Mouse (Mus musculus) midbrain, postnatal 0 days (tissue): ENCODE results near the gene Mmel1. TPM values are rescaled to one million over a fixed set of nuclear protein-coding genes. Genes with fewer than 3 reads are reported as not detected.

Experiments used
- ATAC-seq: fragments of 200-750 bp; cut with Nextera tagmentation; 2 replicates; pipeline ENCODE4 v1.8.0; 2017; ENCODE audit warnings: moderate number of reproducible peaks, mild to moderate bottlenecking, moderate TSS enrichment, moderate library complexity; ENCODE audit not compliant: low FRiP score
- DNase-seq: peaks from one replicate; pipeline ENCODE4 v3.0.0-alpha.2; 2015; ENCODE audit warnings: low spot score
- H3K27ac ChIP-seq: fragments of 300-500 bp; sonication (generic); 2 replicates; pipeline ENCODE4 v1.5.1; 2014; ENCODE audit warnings: low read depth, mild to moderate bottlenecking, low read length, mixed read lengths
- H3K27me3 ChIP-seq: fragments of 300-500 bp; sonication (generic); 2 replicates; pipeline ENCODE4 v1.6.1; 2014; ENCODE audit warnings: low read length, control low read depth, mixed read lengths; ENCODE audit not compliant: insufficient read depth
- H3K36me3 ChIP-seq: fragments of 300-500 bp; sonication (generic); 2 replicates; pipeline ENCODE4 v1.6.1; 2014; ENCODE audit warnings: low read length, control low read depth, mixed read lengths; ENCODE audit not compliant: insufficient read depth
- H3K4me1 ChIP-seq: fragments of 300-500 bp; sonication (generic); 2 replicates; pipeline ENCODE4 v1.6.1; 2014; ENCODE audit warnings: mild to moderate bottlenecking, control low read depth, antibody characterized with exemption, low read length, mixed read lengths; ENCODE audit not compliant: insufficient read depth
- H3K4me2 ChIP-seq: fragments of 300-500 bp; sonication (generic); 2 replicates; pipeline ENCODE4 v1.6.1; 2014; ENCODE audit warnings: low read depth, mild to moderate bottlenecking, low read length, mixed read lengths; ENCODE audit not compliant: poor library complexity, severe bottlenecking
- H3K4me3 ChIP-seq: fragments of 300-500 bp; sonication (generic); 2 replicates; pipeline ENCODE4 v1.5.1; 2014; ENCODE audit warnings: low read depth, mild to moderate bottlenecking, low read length, moderate library complexity
- H3K9ac ChIP-seq: fragments of 300-500 bp; sonication (generic); replicated peaks from 2 replicates; pipeline ENCODE4 v1.6.1; 2014; ENCODE audit warnings: mild to moderate bottlenecking, low read length, moderate library complexity, mixed read lengths; ENCODE audit not compliant: poor library complexity, severe bottlenecking
- H3K9me3 ChIP-seq: fragments of 300-500 bp; sonication (generic); 2 replicates; pipeline ENCODE4 v1.6.1; 2016; ENCODE audit warnings: low read length, control low read depth
- CTCF ChIP-seq: IDR thresholded peaks from 2 replicates; pipeline ENCODE4 v1.5.1; 2016; ENCODE audit warnings: antibody characterized with exemption, mild to moderate bottlenecking
- WGBS: fragments of 180-500 bp; shearing (Covaris S2); extraction: QIAGEN DNeasy Blood & Tissue Kit; methylation state at CpG from one replicate; pipeline ENCODE4 v1.1.7; 2014; 5-methylcytosine and 5-hydroxymethylcytosine counted together
- polyA plus RNA-seq: library from polyadenylated mRNA; unstranded; fragments of >200 nt; fragmentation: Nextera tagmentation; extraction: Ambion mirVana; gene quantifications from 2 replicates; pipeline ENCODE4 v1.2.1, GENCODE M21; 2015
- total RNA-seq: library from RNA; depleted of rRNA; stranded (reverse); fragments of >200 nt; gene quantifications from 2 replicates; pipeline ENCODE4 v1.2.3, GENCODE M21; 2014

The Mmel1 gene
- total and polyA plus RNA-seq, 2 experiments from 2014 or later: 0.82 to 0.89 TPM

- H3K4me1 ChIP-seq: no peaks in the 10 kb centered on the region
- no peak overlapping the region for H3K27ac ChIP-seq
- no peaks in the 10 kb centered on the region for H3K36me3 ChIP-seq
- ATAC-seq (no peak), DNase-seq (no peak)
- no peaks in the 10 kb centered on the region for H3K9me3 ChIP-seq
- no peak overlapping the region for H3K4me3 ChIP-seq
- WGBS: 72% methylated on average over 5 of the region's 5 CpGs
- H3K9ac ChIP-seq: no peak overlapping the region
- no peak overlapping the region for H3K4me2 ChIP-seq
- no peak for TF ChIP-seq CTCF
- no peaks in the 10 kb centered on the region for H3K27me3 ChIP-seq
Observed at GRCm38 (mm10) chr4:154927899-154928337, 58.5 kb downstream of the Mmel1 start.

- WGBS: 62% methylated on average over 12 of the region's 12 CpGs
Observed at GRCm38 (mm10) chr4:154928395-154929087, 59.2 kb downstream of the Mmel1 start, which contains the start of gene Tnfrsf14. Gene Tnfrsf14 (minus strand): TSS chr4:154928563.

GRCm38 (mm10) chr4:154929088-154929660 lies 59.8 kb downstream of the Mmel1 start:
- Histone ChIP-seq H3K9me3 (no peaks in the 10 kb centered on the region), H3K36me3 (no peaks in the 10 kb centered on the region), H3K4me2 (no peak overlapping the region), H3K4me3 (no peak overlapping the region), H3K9ac (no peak overlapping the region), H3K27me3 (no peaks in the 10 kb centered on the region), H3K4me1 (no peaks in the 10 kb centered on the region), H3K27ac (no peak overlapping the region)
- ATAC-seq (no peak), DNase-seq (no peak)
- TF ChIP-seq CTCF: no peak
- WGBS: 83% methylated on average over 12 of the region's 12 CpGs

More at GRCm38 (mm10) chr4:154928395-154929087, 59.2 kb downstream of the Mmel1 start, which contains the start of gene Tnfrsf14:
- Histone ChIP-seq H3K9me3 (no peaks in the 10 kb centered on the region), H3K4me1 (no peaks in the 10 kb centered on the region), H3K36me3 (no peaks in the 10 kb centered on the region), H3K4me2 (no peak within 1 kb of the TSS), H3K27me3 (no peaks in the 10 kb centered on the region), H3K27ac (no peak within 1 kb of the TSS), H3K4me3 (no peak within 1 kb of the TSS), H3K9ac (no peak within 1 kb of the TSS)
- DNase-seq (no peak), ATAC-seq (no peak)
- no peak for TF ChIP-seq CTCF

DNA sequence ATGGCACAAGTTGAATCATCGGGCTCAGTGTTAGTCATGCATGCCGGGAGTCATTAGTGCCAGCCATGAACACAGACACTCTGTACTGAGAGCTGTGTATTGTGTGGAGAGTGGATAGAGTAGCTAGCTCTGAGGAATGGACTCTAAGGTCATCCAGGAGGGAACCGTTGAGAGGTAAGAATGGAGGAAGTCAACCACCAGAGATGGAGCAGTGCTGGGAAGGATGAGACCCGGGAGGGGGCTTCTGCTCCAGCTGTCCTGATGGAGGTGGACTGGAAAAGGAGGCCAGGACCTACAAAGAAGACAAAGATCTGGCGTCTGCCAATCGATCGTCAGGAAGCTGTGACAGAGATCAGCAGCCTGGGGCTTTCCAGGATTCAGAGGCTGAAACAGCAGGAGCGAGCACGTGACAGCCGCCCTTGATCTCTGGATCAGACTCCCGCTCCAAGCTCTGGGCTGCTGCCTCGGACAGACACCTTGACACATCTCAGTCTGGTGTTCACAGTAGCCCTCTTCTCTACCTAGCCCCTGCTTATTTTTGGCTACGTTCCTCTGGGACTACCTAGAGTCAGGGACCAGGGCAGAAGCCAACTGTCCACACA lies 64.0 kb downstream of the Mmel1 start:
- no peak for TF ChIP-seq CTCF
- Histone ChIP-seq H3K27me3 (no peaks in the 10 kb centered on the region), H3K4me3 (no peak overlapping the region), H3K4me1 (no peaks in the 10 kb centered on the region), H3K27ac (no peak overlapping the region), H3K4me2 (no peak overlapping the region), H3K9ac (no peak overlapping the region), H3K36me3 (no peaks in the 10 kb centered on the region), H3K9me3 (no peaks in the 10 kb centered on the region)
- no peak for ATAC-seq
- 59% methylated on average over 13 of the region's 13 CpGs for WGBS
- DNase-seq: no peak

- DNase-seq: no peak
- no peak for TF ChIP-seq CTCF
- H3K4me3 ChIP-seq: no peak overlapping the region
- H3K27ac ChIP-seq: no peak overlapping the region
- no peak overlapping the region for H3K9ac ChIP-seq
- no peak for ATAC-seq
- no peaks in the 10 kb centered on the region for H3K36me3 ChIP-seq
- H3K4me2 ChIP-seq: no peak overlapping the region
- H3K4me1 ChIP-seq: no peaks in the 10 kb centered on the region
- 95% methylated on average over 2 of the region's 2 CpGs for WGBS
- H3K9me3 ChIP-seq: no peaks in the 10 kb centered on the region
- no peaks in the 10 kb centered on the region for H3K27me3 ChIP-seq
Observed at GRCm38 (mm10) chr4:154934800-154935199, 65.4 kb downstream of the Mmel1 start.

DNA sequence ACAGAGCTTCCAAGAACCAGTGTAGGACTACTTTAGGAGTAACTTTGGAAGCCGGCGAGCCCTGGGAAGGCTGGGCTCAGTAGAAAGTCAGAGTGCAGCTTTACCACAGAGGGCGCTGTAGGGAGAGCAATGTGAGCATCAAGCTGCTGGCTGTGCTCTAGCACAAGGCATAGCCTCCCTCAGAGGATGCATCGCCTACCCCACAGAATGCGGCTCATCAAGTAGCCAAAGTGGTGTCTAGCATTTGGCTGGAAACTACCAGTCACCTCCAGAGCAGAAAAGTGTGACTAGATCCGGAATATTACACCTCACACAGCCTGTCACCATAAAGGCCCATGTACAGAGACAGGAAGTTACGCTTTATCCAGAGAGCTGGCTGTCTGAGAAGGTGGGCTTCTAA lies 66.4 kb downstream of the Mmel1 start:
- 86% methylated on average over 7 of the region's 7 CpGs for WGBS
- DNase-seq: no peak
- no peaks in the 10 kb centered on the region for H3K4me1 ChIP-seq

More for the DNA sequence above, 66.4 kb downstream of the Mmel1 start:
- no peaks in the 10 kb centered on the region for H3K36me3 ChIP-seq
- ATAC-seq: no peak
- H3K4me2 ChIP-seq: no peak overlapping the region
- peak; percentile 31 for TF ChIP-seq CTCF
- no peaks in the 10 kb centered on the region for H3K27me3 ChIP-seq
- H3K27ac ChIP-seq: no peak overlapping the region
- H3K4me3 ChIP-seq: no peak overlapping the region
- H3K9me3 ChIP-seq: no peaks in the 10 kb centered on the region
- no peak overlapping the region for H3K9ac ChIP-seq
